Mouse (Mus musculus) MEL (cell line): ENCODE data around the gene Apol7a.

Experiments
- CHD2 ChIP-seq: IDR thresholded peaks from 2 replicates; pipeline ENCODE4 v1.6.1; 2011; ENCODE audit warnings: low read length, improper control_type of control experiment
- CTCF ChIP-seq, 3 experiments: IDR thresholded peaks in 2 of 3; conservative IDR thresholded peaks in 1 of 3; 2 replicates each; pipeline ENCODE4 v1.5.1; 2011 to 2012; ENCODE audit warnings: low read length in 3 of 3, low read depth in 2 of 3, mild to moderate bottlenecking in 2 of 3, improper control_type of control experiment in 1 of 3, inconsistent platforms in 1 of 3, mixed read lengths in 1 of 3, moderate library complexity in 1 of 3; ENCODE audit not compliant: control insufficient read depth in 1 of 3, insufficient read depth in 1 of 3, poor library complexity in 1 of 3, severe bottlenecking in 1 of 3
- EP300 ChIP-seq, 2 experiments: IDR thresholded peaks; 2 replicates each; pipeline ENCODE4 v1.6.1; 2011; ENCODE audit warnings: improper control_type of control experiment in 2 of 2, low read length in 2 of 2, low read depth in 1 of 2, mild to moderate bottlenecking in 1 of 2
- GATA1 ChIP-seq: IDR thresholded peaks from 2 replicates; pipeline ENCODE4 v1.6.1; 2011; ENCODE audit warnings: low read depth, low read length, improper control_type of control experiment
- MAX ChIP-seq: IDR thresholded peaks from 2 replicates; pipeline ENCODE4 v1.6.1; 2011; ENCODE audit warnings: low read length, improper control_type of control experiment
- MYC ChIP-seq: IDR thresholded peaks from 2 replicates; pipeline ENCODE4 v1.6.1; 2011; ENCODE audit warnings: low read depth, mild to moderate bottlenecking, low read length, improper control_type of control experiment, moderate library complexity
- NRF1 ChIP-seq: IDR thresholded peaks from 2 replicates; pipeline ENCODE4 v1.6.1; 2014; ENCODE audit warnings: low read depth, mild to moderate bottlenecking, inconsistent platforms, low read length, improper control_type of control experiment, moderate library complexity; ENCODE audit not compliant: poor library complexity, insufficient read depth, severe bottlenecking
- POLR2A ChIP-seq, 2 experiments: IDR thresholded peaks; 2 replicates each; pipeline ENCODE4 v1.6.1; 2011 to 2012; ENCODE audit warnings: low read length in 2 of 2, mild to moderate bottlenecking in 2 of 2, control low read depth in 1 of 2, improper control_type of control experiment in 1 of 2, low read depth in 1 of 2, moderate library complexity in 1 of 2; ENCODE audit not compliant: control insufficient read depth in 1 of 2, insufficient read depth in 1 of 2, poor library complexity in 1 of 2
- POLR2AphosphoS2 ChIP-seq: IDR thresholded peaks from 2 replicates; pipeline ENCODE4 v1.6.1; 2011; ENCODE audit warnings: low read length, improper control_type of control experiment
- POLR2AphosphoS5 ChIP-seq: IDR thresholded peaks from 2 replicates; pipeline ENCODE4 v1.6.1; 2012; ENCODE audit warnings: low read depth, borderline replicate concordance, mild to moderate bottlenecking, inconsistent platforms, low read length, moderate library complexity, mixed read lengths
- RAD21 ChIP-seq: IDR thresholded peaks from 2 replicates; pipeline ENCODE4 v1.6.1; 2011; ENCODE audit warnings: mild to moderate bottlenecking, low read depth, low read length, improper control_type of control experiment
- SMC3 ChIP-seq: IDR thresholded peaks from 2 replicates; pipeline ENCODE4 v1.6.1; 2011; ENCODE audit warnings: low read depth, low read length, improper control_type of control experiment
- UBTF ChIP-seq: IDR thresholded peaks from 2 replicates; pipeline ENCODE4 v1.6.1; 2012; ENCODE audit warnings: low read depth, mild to moderate bottlenecking, inconsistent platforms, low read length, improper control_type of control experiment, moderate library complexity, borderline replicate concordance; ENCODE audit not compliant: insufficient read depth
- USF1 ChIP-seq: IDR thresholded peaks from 2 replicates; pipeline ENCODE4 v1.6.1; 2014; ENCODE audit warnings: low read depth, mild to moderate bottlenecking, inconsistent platforms, low read length, improper control_type of control experiment, moderate library complexity

DNA sequence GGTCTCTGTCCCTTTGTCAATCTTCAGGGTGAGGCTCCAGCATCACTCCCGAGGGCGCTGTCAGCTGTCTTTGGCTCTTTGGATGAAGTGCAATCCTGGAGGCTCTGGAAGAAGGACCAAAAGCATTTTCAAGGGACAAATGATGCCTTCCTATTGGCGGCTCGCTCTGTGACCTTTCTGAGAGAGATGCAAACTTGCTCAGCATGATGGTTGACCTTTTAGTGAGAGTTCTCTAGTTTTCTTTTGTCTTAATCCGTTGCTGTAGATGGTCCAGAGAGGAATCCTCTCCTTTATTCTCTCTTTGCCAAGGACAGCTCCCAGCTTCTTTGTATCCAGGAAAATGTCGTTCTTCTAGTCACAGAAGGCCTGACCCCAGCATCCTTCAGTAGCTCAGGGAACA, 39.8 kb downstream of the Apol7a start:
- no peak for TF ChIP-seq UBTF
- no peak for TF ChIP-seq NRF1
- no peak for TF ChIP-seq POLR2A (IDR thresholded peaks at IDR 0.05; ENCODE audit: control insufficient read depth in 1 of 2, insufficient read depth in 1 of 2, low read depth in 1 of 2, low read length in 2 of 2, poor library complexity in 1 of 2)
- TF ChIP-seq CTCF (IDR thresholded peaks at IDR 0.05 in 2 of 3, conservative IDR thresholded peaks at IDR 0.05 in 1 of 3; ENCODE audit: control insufficient read depth in 1 of 3, insufficient read depth in 1 of 3, low read depth in 2 of 3, low read length in 3 of 3, poor library complexity in 1 of 3, severe bottlenecking in 1 of 3): no peak
- TF ChIP-seq EP300 (IDR thresholded peaks at IDR 0.05; ENCODE audit: low read depth in 1 of 2, low read length in 2 of 2): no peak
- TF ChIP-seq MAX: no peak
- no peak for TF ChIP-seq RAD21
- no peak for TF ChIP-seq MYC
- TF ChIP-seq USF1: no peak
- no peak for TF ChIP-seq POLR2AphosphoS2
- no peak for TF ChIP-seq POLR2AphosphoS5
- TF ChIP-seq SMC3: no peak
- TF ChIP-seq CHD2: no peak
- TF ChIP-seq GATA1: no peak
